Mouse (Mus musculus): ENCODE measurements around the gene Tigd3.
A peak's percentile ranks its signal among the peaks of the same experiment; 100 is the strongest.

The Tigd3 gene

GRCm38 (mm10) chr19:5894002-5894678 lies at the start of gene Tigd3:
Gene Tigd3 (minus strand): TSS chr19:5894149.
- DNase-seq (ENCODE audit: low spot score), result peak; percentile 94

- no peak for DNase-seq (ENCODE audit: low spot score)
Observed at GRCm38 (mm10) chr19:5943404-5943803, 49.5 kb upstream of the Tigd3 start.

GRCm38 (mm10) chr19:5942581-5942980 lies 48.6 kb upstream of the Tigd3 start:
- DNase-seq (ENCODE audit: low spot score), result no peak

- DNase-seq (ENCODE audit: low spot score), result no peak
Observed at GRCm38 (mm10) chr19:5940656-5941055, 46.7 kb upstream of the Tigd3 start.

GRCm38 (mm10) chr19:5940173-5940572 lies 46.2 kb upstream of the Tigd3 start:
- DNase-seq (ENCODE audit: low spot score), result peak; percentile 89

GRCm38 (mm10) chr19:5939715-5940114 lies 45.8 kb upstream of the Tigd3 start:
- DNase-seq (ENCODE audit: low spot score), result no peak

GRCm38 (mm10) chr19:5938516-5938915 lies 44.6 kb upstream of the Tigd3 start:
- DNase-seq (ENCODE audit: low spot score), result no peak

- no peak for DNase-seq (ENCODE audit: low spot score)
Observed at GRCm38 (mm10) chr19:5937836-5938406, 44.0 kb upstream of the Tigd3 start.

GRCm38 (mm10) chr19:5937095-5937835 lies 43.3 kb upstream of the Tigd3 start:
- no peak for DNase-seq (ENCODE audit: low spot score)

GRCm38 (mm10) chr19:5935691-5936090 lies 41.7 kb upstream of the Tigd3 start:
- DNase-seq (ENCODE audit: low spot score), result peak; percentile 54

- DNase-seq (ENCODE audit: low spot score), result peak; percentile 69
Observed at GRCm38 (mm10) chr19:5935266-5935665, 41.3 kb upstream of the Tigd3 start.

- peak; percentile 61 for DNase-seq (ENCODE audit: low spot score)
Observed at GRCm38 (mm10) chr19:5929634-5930596, 36.0 kb upstream of the Tigd3 start.

- DNase-seq (ENCODE audit: low spot score), result no peak
Observed at GRCm38 (mm10) chr19:5928546-5928945, 34.6 kb upstream of the Tigd3 start.

- DNase-seq (ENCODE audit: low spot score), result no peak
Observed at GRCm38 (mm10) chr19:5928104-5928503, 34.2 kb upstream of the Tigd3 start.

GRCm38 (mm10) chr19:5927532-5927931 lies 33.6 kb upstream of the Tigd3 start:
- DNase-seq (ENCODE audit: low spot score), result no peak

- no peak for DNase-seq (ENCODE audit: low spot score)
Observed at GRCm38 (mm10) chr19:5927026-5927425, 33.1 kb upstream of the Tigd3 start.

GRCm38 (mm10) chr19:5925311-5925855 lies 31.4 kb upstream of the Tigd3 start:
- DNase-seq (ENCODE audit: low spot score), result no peak

- peak; percentile 99 for DNase-seq (ENCODE audit: low spot score)
Observed at GRCm38 (mm10) chr19:5924713-5925093, 30.8 kb upstream of the Tigd3 start, which contains the start of gene Cdc42ep2. Gene Cdc42ep2 (minus strand): TSS chr19:5924816.

- peak; percentile 94 for DNase-seq (ENCODE audit: low spot score)
Observed at GRCm38 (mm10) chr19:5923990-5924712, 30.2 kb upstream of the Tigd3 start.

- no peak for DNase-seq (ENCODE audit: low spot score)
Observed at GRCm38 (mm10) chr19:5922963-5923362, 29.0 kb upstream of the Tigd3 start.

Data from urinary bladder, postnatal 14 days (tissue).